Mouse (Mus musculus) embryo, embryonic 10.5 days (tissue): ENCODE results near the gene Slc7a11.
"Not testable (repeated sequence)": the region's sequence is repeated elsewhere in the genome, so short reads cannot be mapped to it uniquely, and the experiment has no call there.

ENCODE experiments used
- DNase-seq: peaks from one replicate; pipeline ENCODE4 v3.0.0-alpha.2; 2015; ENCODE audit warnings: low spot score

Gene Slc7a11

GRCm38 (mm10) chr3:50443421-50443916, at the start of gene Slc7a11:
TSS of gene Slc7a11 (minus strand) at chr3:50443614.
- DNase-seq = peak; percentile 62

- DNase-seq = no peak
Observed at GRCm38 (mm10) chr3:50491678-50492077, 48.3 kb upstream of the Slc7a11 start.

GRCm38 (mm10) chr3:50484076-50484475, 40.7 kb upstream of the Slc7a11 start:
- DNase-seq = peak; percentile 69

- DNase-seq = no peak
Observed at GRCm38 (mm10) chr3:50462223-50462622, 18.8 kb upstream of the Slc7a11 start.

- no peak for DNase-seq
Observed at GRCm38 (mm10) chr3:50457136-50457535, 13.7 kb upstream of the Slc7a11 start.

- no peak for DNase-seq
Observed at GRCm38 (mm10) chr3:50456564-50456963, 13.2 kb upstream of the Slc7a11 start.

- DNase-seq = no peak
Observed at GRCm38 (mm10) chr3:50456023-50456422, 12.6 kb upstream of the Slc7a11 start.

- no peak for DNase-seq
Observed at GRCm38 (mm10) chr3:50445050-50445775, 1.8 kb upstream of the Slc7a11 start.

GRCm38 (mm10) chr3:50443942-50444341, 528 bp upstream of the Slc7a11 start:
- DNase-seq = no peak

- no peak for DNase-seq
Observed at GRCm38 (mm10) chr3:50442341-50443292, 797 bp downstream of the Slc7a11 start.

GRCm38 (mm10) chr3:50441330-50441729, 2.1 kb downstream of the Slc7a11 start:
- no peak for DNase-seq

GRCm38 (mm10) chr3:50440409-50440808, 3.0 kb downstream of the Slc7a11 start:
- no peak for DNase-seq

- DNase-seq = no peak
Observed at GRCm38 (mm10) chr3:50439429-50439828, 4.0 kb downstream of the Slc7a11 start.

GRCm38 (mm10) chr3:50438520-50439253, 4.7 kb downstream of the Slc7a11 start:
- DNase-seq = peak; percentile 46

GRCm38 (mm10) chr3:50438081-50438480, 5.3 kb downstream of the Slc7a11 start:
- not testable (repeated sequence) for DNase-seq

GRCm38 (mm10) chr3:50436409-50436808, 7.0 kb downstream of the Slc7a11 start:
- not testable (repeated sequence) for DNase-seq

- no peak for DNase-seq
Observed at GRCm38 (mm10) chr3:50433831-50434230, 9.6 kb downstream of the Slc7a11 start.

GRCm38 (mm10) chr3:50430811-50431210, 12.6 kb downstream of the Slc7a11 start:
- DNase-seq = no peak

GRCm38 (mm10) chr3:50421480-50422277, 21.7 kb downstream of the Slc7a11 start:
- peak; percentile 45 for DNase-seq

GRCm38 (mm10) chr3:50419161-50419560, 24.3 kb downstream of the Slc7a11 start:
- no peak for DNase-seq

GRCm38 (mm10) chr3:50406771-50407170, 36.6 kb downstream of the Slc7a11 start:
- no peak for DNase-seq
